Mouse (Mus musculus) right cerebral cortex, postnatal 25 days (tissue): ENCODE results near the gene Zbtb34.

Experiments
- DNase-seq: peaks from one replicate; pipeline ENCODE4 v3.0.0; 2022

Zbtb34 gene

GRCm38 (mm10) chr2:33445741-33446140, 14.6 kb upstream of the Zbtb34 start:
- no peak for DNase-seq

DNA sequence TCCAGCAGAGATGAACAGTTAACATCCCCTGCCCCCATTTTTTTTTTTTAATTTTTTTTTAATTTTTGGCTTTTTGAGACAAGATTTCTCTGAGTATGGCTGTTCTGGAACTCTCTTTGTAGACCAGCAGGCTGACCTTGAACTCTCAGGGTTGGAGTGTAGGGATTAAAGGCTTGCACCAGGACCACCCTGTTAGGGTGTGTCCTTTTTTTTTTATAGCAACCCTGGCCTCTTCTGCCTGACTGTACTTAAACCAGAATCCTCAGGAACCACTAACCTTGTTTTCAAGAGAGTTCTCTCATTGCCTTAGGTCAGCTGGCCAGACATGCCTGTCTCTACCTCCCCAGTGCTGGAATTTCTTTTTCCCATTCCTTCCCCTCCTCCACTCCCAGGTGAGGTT, 13.7 kb upstream of the Zbtb34 start:
- no peak for DNase-seq

- DNase-seq: peak; percentile 80
These were observed 13.2 kb upstream of the Zbtb34 start for GRCm38 (mm10) chr2:33444358-33444757.

DNA sequence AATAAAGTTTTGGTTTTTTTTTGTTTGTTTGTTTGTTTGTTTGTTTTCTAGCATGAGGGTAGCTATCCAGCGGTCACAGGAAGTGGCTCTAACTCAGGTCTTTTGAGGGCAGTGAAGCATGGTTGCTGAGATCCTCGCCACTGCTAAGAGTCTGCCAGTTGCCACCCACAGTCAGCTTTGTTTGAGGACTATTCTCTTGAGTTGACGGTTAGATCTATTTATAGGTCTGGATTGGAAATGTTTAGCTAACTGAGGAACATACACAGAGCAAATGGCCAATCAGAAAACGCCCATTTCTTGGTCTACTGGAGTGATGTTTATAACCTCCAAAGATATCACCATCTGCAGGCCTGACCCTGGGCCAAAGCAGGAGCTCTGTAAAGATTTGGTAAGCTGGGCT, 11.6 kb upstream of the Zbtb34 start:
- DNase-seq: no peak

- DNase-seq: no peak
These were observed 9.8 kb upstream of the Zbtb34 start for GRCm38 (mm10) chr2:33440893-33441292.

GRCm38 (mm10) chr2:33439980-33440670, 9.0 kb upstream of the Zbtb34 start:
- DNase-seq: no peak

- no peak for DNase-seq
These were observed 8.4 kb upstream of the Zbtb34 start for GRCm38 (mm10) chr2:33439471-33439881.

- DNase-seq: no peak
These were observed 7.3 kb upstream of the Zbtb34 start for GRCm38 (mm10) chr2:33438377-33438776.

DNA sequence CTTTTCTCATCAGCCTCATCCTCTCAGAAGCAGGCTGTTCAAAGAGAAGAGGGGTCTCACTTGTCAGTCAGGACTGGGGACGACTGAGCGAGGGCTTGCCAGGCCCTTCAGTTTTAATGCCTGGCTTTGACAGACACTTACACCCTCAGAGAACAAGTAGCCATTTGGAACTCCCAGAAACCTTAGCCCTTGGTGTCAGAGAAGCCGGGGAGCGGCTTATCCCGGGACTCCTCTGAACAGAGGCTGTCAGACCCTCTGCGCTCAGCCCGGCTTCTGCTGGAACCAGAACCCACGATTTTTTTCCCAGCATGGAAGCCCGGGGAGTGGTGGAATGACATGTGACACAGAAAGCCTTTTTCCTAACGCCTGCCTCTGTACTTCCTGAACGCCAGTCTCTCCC, 6.1 kb upstream of the Zbtb34 start:
- no peak for DNase-seq

DNA sequence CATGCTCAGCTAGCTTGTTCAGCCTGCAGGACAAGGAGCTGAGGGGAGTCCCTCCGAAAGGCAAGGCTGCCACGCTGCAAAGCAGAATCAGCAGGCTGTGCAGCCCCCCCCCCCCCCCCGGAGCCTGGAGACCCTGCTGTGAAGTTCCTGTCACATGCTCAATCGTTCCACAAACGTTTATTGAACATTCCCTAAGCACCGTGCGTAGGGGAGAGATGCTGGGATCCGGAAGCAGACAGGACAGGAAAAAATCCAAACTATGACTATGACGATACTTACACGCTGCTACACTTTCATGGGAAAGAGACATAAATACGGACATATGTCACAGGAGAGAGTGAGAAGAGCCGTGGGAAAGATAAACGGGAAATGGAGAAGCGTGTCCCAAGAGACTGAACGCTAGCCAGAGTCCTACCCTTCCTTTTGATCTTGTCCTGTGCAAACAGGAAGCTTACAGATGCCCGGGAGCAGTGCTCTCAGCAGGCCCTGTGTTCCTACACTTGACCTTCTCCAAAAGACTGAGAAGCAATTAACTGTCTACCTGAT, 5.0 kb upstream of the Zbtb34 start:
- no peak for DNase-seq

DNA sequence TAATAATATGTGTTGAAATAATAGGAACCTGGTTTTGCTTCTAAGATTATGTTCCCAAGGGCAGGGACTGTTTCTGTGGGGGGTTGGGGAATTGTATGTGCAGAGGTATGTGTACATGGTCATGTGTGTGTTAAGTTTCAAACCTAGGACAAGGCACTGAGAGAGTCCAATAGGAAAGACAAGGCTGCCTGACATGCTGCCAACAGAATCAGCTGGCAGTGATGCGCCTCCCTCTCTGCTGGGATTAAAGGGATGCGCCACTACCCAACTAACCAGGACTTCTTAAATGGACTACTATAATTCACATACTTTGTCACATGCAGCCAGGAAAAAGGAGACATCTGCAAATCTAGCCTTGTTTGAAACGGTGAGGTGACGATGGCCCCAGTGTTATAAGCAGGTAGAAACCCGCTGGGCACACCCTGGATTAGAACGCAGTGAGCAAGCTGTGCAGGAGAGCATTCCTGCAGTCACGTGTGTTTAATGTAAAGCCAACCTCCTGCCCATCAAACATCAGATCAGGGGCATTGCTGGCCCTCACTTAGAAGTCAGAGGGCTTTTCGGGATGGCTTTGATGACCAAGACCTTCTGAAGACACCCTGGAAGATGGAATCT, 4.0 kb upstream of the Zbtb34 start:
- no peak for DNase-seq

GRCm38 (mm10) chr2:33432877-33433276, 1.8 kb upstream of the Zbtb34 start:
- DNase-seq: no peak

DNA sequence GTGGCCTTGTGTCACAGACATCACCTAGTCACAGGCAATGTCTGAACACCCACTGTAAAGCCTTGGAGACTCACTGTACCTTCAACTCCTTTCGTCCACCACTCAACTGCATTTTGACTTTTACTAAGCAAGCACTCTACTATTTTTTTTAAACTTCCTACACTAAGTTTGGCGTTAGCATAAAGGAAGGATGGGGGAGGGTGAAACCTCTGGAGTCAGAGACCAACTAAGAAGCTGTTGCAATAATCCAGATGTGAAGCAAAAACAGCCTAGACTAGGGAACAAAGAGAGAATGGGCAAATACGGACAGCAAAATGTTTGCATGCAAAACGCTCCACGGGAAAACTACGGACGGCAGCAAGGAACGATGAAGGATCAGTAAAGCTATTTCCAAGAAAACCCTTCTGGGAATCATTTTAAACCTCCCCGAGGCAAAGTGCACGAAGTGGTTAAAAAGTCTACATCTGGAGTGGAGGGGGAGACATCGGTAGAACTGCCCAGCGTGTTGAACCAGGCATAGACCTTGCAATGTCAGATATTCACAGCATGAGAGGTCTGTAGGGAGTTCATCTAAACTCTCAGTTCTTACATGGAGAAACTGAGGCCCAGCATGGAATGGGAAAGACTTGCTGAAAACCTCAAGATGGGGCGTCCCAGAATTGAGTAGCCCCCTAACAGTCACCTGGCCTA, 898 bp downstream of the Zbtb34 start:
- DNase-seq: no peak

- no peak for DNase-seq
These were observed 1.8 kb downstream of the Zbtb34 start for GRCm38 (mm10) chr2:33429339-33429738.

- no peak for DNase-seq
These were observed 4.3 kb downstream of the Zbtb34 start for GRCm38 (mm10) chr2:33426640-33427398.

DNA sequence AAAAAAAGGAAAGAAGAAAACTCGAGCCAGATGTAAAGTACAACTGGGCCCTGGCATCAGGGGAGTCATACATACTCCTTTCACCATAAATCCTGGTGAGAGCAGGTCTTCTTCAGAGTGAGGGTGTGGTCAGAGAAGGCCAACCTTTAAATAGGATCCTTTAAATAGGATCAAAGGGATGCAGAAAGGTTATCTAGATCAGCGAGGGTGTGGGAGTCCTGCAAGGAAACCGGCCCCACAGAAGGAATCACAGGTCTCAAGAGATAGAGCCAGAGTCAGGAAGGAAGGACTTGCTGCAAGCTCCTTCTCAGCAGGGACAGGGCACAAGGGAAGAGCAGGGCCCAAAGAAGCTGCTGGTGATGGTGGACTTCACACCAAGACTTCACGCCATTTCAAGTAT, 13.7 kb downstream of the Zbtb34 start:
- DNase-seq: no peak

GRCm38 (mm10) chr2:33414019-33414418, 17.1 kb downstream of the Zbtb34 start:
- DNase-seq: no peak

GRCm38 (mm10) chr2:33412111-33412510, 19.0 kb downstream of the Zbtb34 start:
- DNase-seq: no peak

DNA sequence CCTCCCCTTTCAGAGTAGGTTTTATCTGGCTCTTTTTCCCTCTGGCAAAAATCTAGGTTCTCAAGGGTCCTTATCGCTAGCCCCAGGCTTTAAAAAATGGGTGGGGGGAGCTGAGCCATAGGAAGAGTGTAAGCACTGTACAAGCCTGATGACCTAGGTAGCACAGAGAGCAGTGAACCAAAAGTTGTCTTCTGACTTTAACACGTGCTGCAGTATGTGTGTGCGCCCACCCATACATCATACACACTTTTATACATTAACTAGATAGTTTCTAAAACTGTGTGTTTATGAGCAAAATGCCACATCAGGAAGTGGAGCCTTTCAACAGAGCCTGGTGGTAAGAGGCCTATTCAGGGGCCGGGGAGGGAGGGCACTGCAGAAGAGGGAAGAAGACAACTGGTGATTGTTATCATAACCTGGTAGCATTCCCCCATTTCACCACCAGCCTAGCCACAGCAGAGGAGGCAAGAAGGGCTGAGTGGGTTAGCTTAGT, 27.6 kb downstream of the Zbtb34 start:
- no peak for DNase-seq

- DNase-seq: no peak
These were observed 28.5 kb downstream of the Zbtb34 start for GRCm38 (mm10) chr2:33402638-33403037.

DNA sequence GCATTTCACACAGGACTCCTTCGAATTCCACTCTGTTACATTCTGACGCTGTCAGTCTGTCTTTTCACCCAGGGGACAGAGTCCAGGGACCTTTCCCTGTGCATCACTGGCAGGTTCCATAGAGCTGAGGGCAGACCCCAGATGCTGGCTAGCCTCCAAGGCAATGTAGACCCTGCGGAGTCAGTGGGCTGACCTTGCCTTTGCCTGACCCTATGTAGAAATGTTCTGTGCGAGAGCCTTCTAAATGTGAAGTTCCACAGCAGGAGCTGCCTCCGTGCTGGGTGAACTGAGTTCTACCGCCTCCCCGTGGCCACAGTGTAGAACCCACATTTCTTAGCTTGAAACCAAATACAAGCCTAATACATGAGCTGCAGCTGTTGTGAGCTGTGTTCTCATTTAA, 28.9 kb downstream of the Zbtb34 start:
- peak; percentile 60 for DNase-seq

DNA sequence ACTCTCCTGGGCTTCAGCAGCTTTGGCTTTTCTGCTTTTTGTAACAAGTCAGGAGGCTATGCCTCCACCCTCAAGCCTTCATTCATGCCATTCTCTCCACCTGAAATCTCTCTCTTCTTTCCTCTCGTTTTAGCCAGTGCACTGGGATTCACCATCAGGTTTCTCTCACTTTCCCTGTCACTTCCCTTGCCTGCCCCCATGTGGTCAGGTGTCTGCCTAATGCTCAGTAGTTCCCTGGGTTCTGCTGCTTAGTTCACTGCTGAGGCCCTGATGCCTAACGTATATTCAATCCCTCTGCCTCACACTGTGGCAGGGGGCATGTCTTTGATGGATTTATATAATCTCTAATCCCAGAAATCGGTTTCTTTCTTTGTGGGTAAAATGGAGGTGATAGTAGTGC, 29.9 kb downstream of the Zbtb34 start:
- DNase-seq: no peak

DNA sequence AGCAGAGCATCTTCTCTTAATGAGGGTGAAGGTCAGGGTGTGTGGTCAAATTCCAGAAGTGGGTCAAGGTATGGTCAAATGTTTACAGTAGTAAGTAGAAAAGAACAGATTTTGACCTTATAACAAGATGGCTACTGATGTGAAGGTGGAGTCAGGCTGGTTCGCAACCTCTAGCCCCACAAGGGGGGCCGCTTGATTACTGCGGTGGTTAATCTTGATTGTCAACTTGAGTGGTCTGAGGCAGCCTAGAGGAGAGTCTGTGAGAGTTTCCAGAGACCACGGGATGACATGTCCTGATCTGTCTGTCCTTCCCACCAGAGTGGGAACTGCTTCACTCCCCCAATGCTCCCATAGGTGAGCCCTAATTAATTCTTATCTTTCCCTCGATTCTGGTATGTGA, 30.6 kb downstream of the Zbtb34 start:
- no peak for DNase-seq
